Mouse (Mus musculus): Measurements from ENCODE around the gene Fbln1.

Fbln1 gene

GRCm38 (mm10) chr15:85205792-85206702 is at the start of gene Fbln1:
Fbln1 (plus strand) TSS chr15:85205949.
- DNase-seq (ENCODE audit: low spot score), result peak; percentile 74

GRCm38 (mm10) chr15:85156198-85156597 is 49.6 kb upstream of the Fbln1 start:
- no peak for DNase-seq (ENCODE audit: low spot score)

- no peak for DNase-seq (ENCODE audit: low spot score)
Measured at GRCm38 (mm10) chr15:85161416-85161815, 44.3 kb upstream of the Fbln1 start.

- DNase-seq (ENCODE audit: low spot score), result no peak
Measured at GRCm38 (mm10) chr15:85162693-85163663, 42.8 kb upstream of the Fbln1 start.

GRCm38 (mm10) chr15:85166433-85166933 is 39.3 kb upstream of the Fbln1 start:
- DNase-seq (ENCODE audit: low spot score), result no peak

GRCm38 (mm10) chr15:85167086-85167679 is 38.6 kb upstream of the Fbln1 start:
- no peak for DNase-seq (ENCODE audit: low spot score)

GRCm38 (mm10) chr15:85172054-85172453 is 33.7 kb upstream of the Fbln1 start:
- peak; percentile 46 for DNase-seq (ENCODE audit: low spot score)

GRCm38 (mm10) chr15:85173425-85173824 is 32.3 kb upstream of the Fbln1 start:
- no peak for DNase-seq (ENCODE audit: low spot score)

GRCm38 (mm10) chr15:85174060-85174459 is 31.7 kb upstream of the Fbln1 start:
- no peak for DNase-seq (ENCODE audit: low spot score)

GRCm38 (mm10) chr15:85177576-85177975 is 28.2 kb upstream of the Fbln1 start:
- no peak for DNase-seq (ENCODE audit: low spot score)

GRCm38 (mm10) chr15:85178172-85178571 is 27.6 kb upstream of the Fbln1 start:
- DNase-seq (ENCODE audit: low spot score), result no peak

GRCm38 (mm10) chr15:85179528-85180180 is 26.1 kb upstream of the Fbln1 start:
- no peak for DNase-seq (ENCODE audit: low spot score)

GRCm38 (mm10) chr15:85180368-85180767 is 25.4 kb upstream of the Fbln1 start:
- DNase-seq (ENCODE audit: low spot score), result no peak

GRCm38 (mm10) chr15:85182063-85182462 is 23.7 kb upstream of the Fbln1 start:
- DNase-seq (ENCODE audit: low spot score), result no peak

GRCm38 (mm10) chr15:85186916-85187315 is 18.8 kb upstream of the Fbln1 start:
- DNase-seq (ENCODE audit: low spot score), result no peak

GRCm38 (mm10) chr15:85188167-85188778 is 17.5 kb upstream of the Fbln1 start:
- DNase-seq (ENCODE audit: low spot score), result no peak

GRCm38 (mm10) chr15:85200446-85201289 is 5.1 kb upstream of the Fbln1 start:
- no peak for DNase-seq (ENCODE audit: low spot score)

GRCm38 (mm10) chr15:85202199-85202598 is 3.5 kb upstream of the Fbln1 start:
- no peak for DNase-seq (ENCODE audit: low spot score)

- no peak for DNase-seq (ENCODE audit: low spot score)
Measured at GRCm38 (mm10) chr15:85202787-85203186, 3.0 kb upstream of the Fbln1 start.

- no peak for DNase-seq (ENCODE audit: low spot score)
Measured at GRCm38 (mm10) chr15:85204383-85204782, 1.4 kb upstream of the Fbln1 start.

Data from testis, postnatal 14 days (tissue).